Mouse (Mus musculus): ENCODE data around the gene Mkrn1. TPM values are rescaled to one million over a fixed set of nuclear protein-coding genes. Genes with fewer than 3 reads are reported as not detected.

Gene Mkrn1
- total RNA-seq, 2 experiments from 2014 or later: 131 to 151 TPM

Other genes starting within 250 kb of the Mkrn1 start
- gene Kdm7a, start 213.7 kb downstream of the Mkrn1 start, total RNA-seq (2021): 10 to 100 TPM; 29.8 to 41.9 TPM
- 10 to 100 TPM; 70.8 to 79.2 TPM for gene Slc37a3, start 42.8 kb downstream of the Mkrn1 start, total RNA-seq (2021)
- gene Rab19, start 39.3 kb downstream of the Mkrn1 start, total RNA-seq (2021): not detected
- 10 to 100 TPM; 20.5 to 23.7 TPM for gene Dennd2a, start 137.4 kb upstream of the Mkrn1 start, total RNA-seq (2021)
- 10 to 100 TPM; 28.5 to 31.7 TPM for gene Adck2, start 153.4 kb upstream of the Mkrn1 start, total RNA-seq (2021)
- 1 to 10 TPM in 1 of 2 experiments, not detected in 1; 1.3 TPM for gene Gm42420, start 165.3 kb upstream of the Mkrn1 start, total RNA-seq (2021)
- 100 to 1,000 TPM; 174 to 188 TPM for gene Ndufb2, start 172.1 kb upstream of the Mkrn1 start, total RNA-seq (2021)